Mouse (Mus musculus) embryonic facial prominence, embryonic 10.5 days (tissue): ENCODE measurements around the gene Tex9. TPM values are rescaled to one million over a fixed set of nuclear protein-coding genes. Genes with fewer than 3 reads are reported as not detected.

Source experiments
- microRNA-seq: library from miRNA; unstranded; fragments of <30 nt; microRNA quantifications from one replicate; pipeline ENCODE4, GENCODE M21; 2017
- polyA plus RNA-seq: library from polyadenylated mRNA; unstranded; fragments of >200 nt; fragmentation: Nextera tagmentation; extraction: Ambion mirVana; gene quantifications from 2 replicates; pipeline ENCODE4 v1.2.1, GENCODE M21; 2016

The Tex9 gene
- polyA plus RNA-seq, 1 experiment from 2014 or later: 56.9 TPM

Small RNAs within 50 kb of the gene (microRNA-seq; reads per million reads assigned to microRNA genes)
- gene Gm28010: not detected

Other genes with a start within 250 kb of the Tex9 start
- gene Zfp280d, start 217.4 kb downstream of the Tex9 start, polyA plus RNA-seq: 50.3 and 53.0 TPM in 2 replicates
- gene Mns1, start 54.2 kb downstream of the Tex9 start, polyA plus RNA-seq: 59.8 and 62.4 TPM in 2 replicates
- gene Rfx7, start 40.0 kb upstream of the Tex9 start, polyA plus RNA-seq: 14.3 and 16.7 TPM in 2 replicates
- 660 and 664 TPM in 2 replicates for gene Nedd4, start 170.1 kb upstream of the Tex9 start, polyA plus RNA-seq